Mouse (Mus musculus) hindlimb bud, embryonic 11.5 days (tissue): Measurements from ENCODE around the gene Gm3336.

Experiments
- DNase-seq: peaks from one replicate; pipeline ENCODE4 v3.0.0-alpha.2; 2012; ENCODE audit warnings: low read depth, low spot score; ENCODE audit errors: extremely low spot score

The Gm3336 gene

GRCm38 (mm10) chr8:70762118-70762517 is 43.8 kb downstream of the Gm3336 start:
- DNase-seq = no peak

- no peak for DNase-seq
Observed at GRCm38 (mm10) chr8:70763354-70763753, 45.0 kb downstream of the Gm3336 start.

DNA sequence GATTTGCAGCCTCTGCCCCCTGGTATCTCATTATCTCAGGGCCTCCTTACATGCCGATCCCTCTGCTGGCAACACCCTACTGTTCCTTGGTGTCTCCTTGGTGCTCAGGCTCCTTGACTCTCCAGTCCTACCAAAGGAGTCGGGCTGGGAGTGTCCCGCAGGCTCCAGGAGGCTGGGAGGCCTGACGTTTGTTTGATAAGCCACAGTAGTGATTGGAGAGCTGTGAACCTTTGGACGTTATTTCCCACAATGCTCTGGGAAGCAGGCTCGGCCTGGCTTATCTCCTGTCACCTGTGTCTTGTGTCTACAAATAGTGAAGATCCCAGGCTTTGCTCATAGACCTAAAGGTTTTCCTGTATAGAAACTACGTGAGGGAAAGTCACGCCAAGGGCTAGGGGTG is 45.7 kb downstream of the Gm3336 start:
- no peak for DNase-seq

- DNase-seq = no peak
Observed at GRCm38 (mm10) chr8:70764676-70765075, 46.3 kb downstream of the Gm3336 start.

DNA sequence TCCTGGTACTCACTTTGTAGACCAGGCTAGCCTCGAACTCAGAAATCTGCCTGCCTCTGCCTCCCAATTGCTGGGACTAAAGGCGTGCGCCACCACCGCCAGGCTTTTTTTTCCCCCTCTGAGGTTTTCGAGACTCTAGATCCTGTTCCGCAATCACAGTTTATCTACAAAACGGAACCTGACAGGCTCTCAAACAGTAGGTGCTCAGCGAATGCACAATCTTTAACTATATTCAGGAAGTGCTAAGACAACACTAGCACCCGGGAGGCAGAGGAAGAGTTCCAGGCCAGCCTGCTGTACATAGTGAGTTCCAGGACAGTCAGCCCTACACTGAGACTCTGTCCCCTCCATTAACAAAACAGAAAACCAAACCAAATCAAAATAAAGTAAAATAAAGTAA is 47.0 kb downstream of the Gm3336 start:
- DNase-seq = no peak

- no peak for DNase-seq
Observed at GRCm38 (mm10) chr8:70765838-70766570, 47.7 kb downstream of the Gm3336 start.

DNA sequence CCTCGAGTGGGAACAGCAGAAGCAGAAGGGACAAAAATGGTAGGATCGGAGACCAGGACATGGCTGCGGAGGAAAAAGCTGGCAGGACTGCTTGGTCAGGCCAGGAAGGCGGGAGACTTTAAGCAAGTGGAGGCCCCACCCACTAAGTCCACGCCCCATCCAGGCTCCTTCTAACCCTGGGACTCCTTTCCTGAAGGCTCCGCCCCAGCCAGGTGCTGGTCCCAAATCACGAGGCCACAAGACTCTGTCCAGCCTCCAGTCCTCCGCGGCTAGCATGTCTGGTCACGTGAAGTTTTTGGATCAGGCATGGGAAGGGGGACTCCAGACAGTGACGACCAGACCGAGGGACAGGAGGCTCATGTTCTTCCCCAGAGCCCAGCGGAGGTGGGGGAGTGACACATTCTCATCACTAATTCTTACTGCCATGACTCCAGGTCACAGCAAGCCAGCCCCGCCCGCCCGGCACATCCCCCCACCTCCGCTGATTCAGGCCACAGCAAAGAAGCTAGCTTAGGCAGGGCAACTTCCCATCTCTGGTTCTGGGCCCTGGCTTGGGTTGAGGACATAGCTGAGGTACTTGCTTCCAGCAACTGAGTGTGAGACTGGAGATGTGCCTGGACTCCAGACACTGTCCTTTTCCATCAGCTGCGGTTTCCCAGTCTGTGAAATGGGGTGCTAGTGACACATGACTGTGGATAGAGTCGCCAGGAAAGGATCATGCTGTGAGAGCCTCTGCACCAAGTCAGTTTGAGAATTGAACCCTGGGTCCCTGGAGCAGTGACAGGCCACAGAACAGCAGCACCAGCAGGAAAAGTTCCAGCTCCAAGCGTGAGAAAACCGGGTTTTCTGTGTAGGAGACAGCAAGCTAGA is 48.5 kb downstream of the Gm3336 start:
- DNase-seq = no peak

GRCm38 (mm10) chr8:70767503-70767902 is 49.2 kb downstream of the Gm3336 start:
- no peak for DNase-seq

DNA sequence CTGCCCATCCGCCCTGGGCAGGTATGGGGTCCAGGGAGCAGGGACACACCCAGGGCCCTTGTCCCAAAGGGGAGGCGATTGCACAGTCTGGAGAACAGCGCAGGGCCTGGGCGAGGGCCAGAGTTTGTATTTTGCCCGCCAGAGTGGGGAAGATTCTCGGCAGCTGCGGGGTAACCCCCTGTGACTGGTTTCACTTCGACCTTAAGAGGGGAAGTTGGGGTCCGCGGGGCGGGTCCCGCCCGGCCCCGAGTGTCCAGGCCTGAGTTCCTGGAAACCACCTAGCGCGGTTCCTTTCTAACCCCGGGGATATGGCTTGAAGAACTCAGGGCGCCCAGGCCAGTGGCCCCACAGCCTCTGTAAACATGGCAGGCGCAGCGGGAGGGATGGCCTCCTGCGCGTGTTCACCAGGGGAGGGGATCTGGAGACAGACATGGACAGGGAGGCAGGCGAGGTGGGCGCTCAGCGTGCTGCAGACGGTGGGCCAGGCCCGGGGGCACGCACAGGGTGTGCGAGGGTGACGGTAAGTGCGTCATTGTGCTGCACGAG is 50.0 kb downstream of the Gm3336 start:
- DNase-seq = no peak

- no peak for DNase-seq
Observed at GRCm38 (mm10) chr8:70768956-70769355, 50.6 kb downstream of the Gm3336 start.

DNA sequence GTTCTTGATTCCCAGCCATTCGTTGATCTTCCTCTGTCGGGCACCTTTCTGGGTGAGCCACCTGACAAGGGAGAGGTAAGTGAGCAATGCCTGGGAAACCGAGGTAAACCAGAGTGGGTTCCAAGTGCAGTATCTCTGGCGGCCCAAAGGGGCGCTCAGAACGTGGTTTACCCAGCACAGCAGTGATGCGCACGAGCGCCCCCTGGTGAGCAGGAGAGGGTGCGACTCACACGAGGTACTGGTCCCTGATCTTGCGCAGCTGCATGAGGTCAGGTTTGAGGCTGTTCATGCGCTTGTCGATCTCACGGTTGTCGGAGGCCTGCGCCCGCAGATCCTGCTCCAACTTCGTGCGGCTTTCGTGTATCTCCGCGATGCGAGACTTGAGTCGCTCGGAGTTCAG is 51.0 kb downstream of the Gm3336 start:
- DNase-seq = peak; percentile 97

- no peak for DNase-seq
Observed at GRCm38 (mm10) chr8:70769858-70770257, 51.5 kb downstream of the Gm3336 start.

GRCm38 (mm10) chr8:70770748-70771147 is 52.4 kb downstream of the Gm3336 start:
- DNase-seq = no peak

DNA sequence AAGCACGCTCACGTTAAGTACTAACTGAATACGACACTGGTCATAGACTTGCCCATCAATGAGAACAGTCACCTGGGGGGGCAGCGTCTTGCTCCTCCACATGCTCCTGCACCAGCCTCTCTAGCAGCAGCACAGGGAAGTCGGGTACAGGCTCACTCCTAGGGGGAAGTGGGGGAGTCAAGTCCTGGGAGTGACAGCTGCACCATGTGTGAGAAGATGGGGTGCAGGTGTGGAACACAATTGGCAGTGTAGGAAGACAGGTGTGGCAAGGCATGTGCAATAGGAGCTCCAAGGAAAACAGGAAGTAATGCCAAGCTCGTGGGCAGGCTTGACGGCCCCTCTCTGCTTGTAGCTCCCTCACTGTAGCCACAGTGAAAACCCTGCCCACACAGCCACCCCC is 52.9 kb downstream of the Gm3336 start:
- no peak for DNase-seq

- DNase-seq = no peak
Observed at GRCm38 (mm10) chr8:70772075-70772474, 53.7 kb downstream of the Gm3336 start.
